Mouse (Mus musculus): ENCODE measurements around the gene Slc17a2. TPM values are rescaled to one million over a fixed set of nuclear protein-coding genes. Genes with fewer than 3 reads are reported as not detected.

Slc17a2 gene
- total RNA-seq, 2 experiments from 2014 or later = not detected

DNA sequence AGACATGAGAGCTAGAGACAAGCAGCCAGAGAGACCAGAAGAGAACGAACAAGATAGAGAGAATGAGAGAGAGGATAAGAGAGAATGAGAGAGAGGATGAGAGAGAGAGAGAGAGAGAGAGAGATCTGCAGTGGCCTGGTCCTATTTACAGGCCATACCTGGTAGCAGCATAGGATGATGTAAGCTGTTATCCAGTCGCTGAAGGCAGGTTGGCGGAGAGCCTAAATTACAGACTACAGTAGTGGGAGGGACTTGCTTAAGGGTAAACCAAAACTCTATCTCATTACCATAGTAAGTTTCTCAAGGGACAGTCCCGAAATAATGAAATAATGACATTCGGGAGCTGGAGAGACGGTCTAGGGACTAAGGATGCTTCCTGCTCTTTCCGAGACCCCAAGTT lies 60.6 kb downstream of the Slc17a2 start, which contains the start of gene Slc17a1:
Gene Slc17a1, plus strand, starts transcription at position 346 of the 400 bp plus-strand sequence.
- no peak for DNase-seq
- intact Hi-C loops (cut with DNase I; ENCODE audit: low total_unique reads) = no loop called here

DNA sequence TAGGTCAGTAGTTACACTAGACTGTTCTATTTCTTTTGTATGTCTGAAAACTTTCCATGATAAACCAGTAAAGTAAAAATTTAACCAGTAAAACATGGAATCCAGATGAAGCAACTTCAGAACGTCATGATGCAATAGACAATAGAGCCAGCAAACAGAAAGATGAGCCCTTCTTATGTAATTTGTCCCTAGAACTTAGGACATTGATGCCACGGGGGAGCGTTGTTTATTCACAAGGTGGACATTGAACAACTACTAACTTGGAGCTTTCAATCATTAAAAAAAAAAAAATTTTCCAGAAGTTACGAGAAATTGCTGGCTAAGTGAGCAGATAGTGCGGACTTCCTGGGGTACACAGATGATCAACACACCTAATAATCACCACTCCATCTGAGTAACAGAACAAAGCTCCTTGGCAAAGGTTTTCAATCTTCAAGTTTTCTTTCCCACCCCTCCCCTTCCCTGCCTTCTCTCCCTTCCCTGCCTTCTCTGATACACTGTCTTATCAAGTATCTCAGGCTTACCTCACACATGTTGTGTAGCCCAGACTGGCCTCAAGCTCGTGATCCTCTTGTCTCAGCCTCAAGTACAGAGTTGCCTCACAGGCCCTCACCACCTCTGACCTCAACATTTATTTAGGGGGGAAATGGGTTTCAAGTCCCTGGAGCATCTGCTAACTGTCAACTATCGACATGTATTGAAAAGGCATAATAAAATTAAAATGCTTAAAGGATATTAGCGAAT lies 62.2 kb downstream of the Slc17a2 start:
- intact Hi-C loops (cut with DNase I; ENCODE audit: low total_unique reads) = no loop called here

DNA sequence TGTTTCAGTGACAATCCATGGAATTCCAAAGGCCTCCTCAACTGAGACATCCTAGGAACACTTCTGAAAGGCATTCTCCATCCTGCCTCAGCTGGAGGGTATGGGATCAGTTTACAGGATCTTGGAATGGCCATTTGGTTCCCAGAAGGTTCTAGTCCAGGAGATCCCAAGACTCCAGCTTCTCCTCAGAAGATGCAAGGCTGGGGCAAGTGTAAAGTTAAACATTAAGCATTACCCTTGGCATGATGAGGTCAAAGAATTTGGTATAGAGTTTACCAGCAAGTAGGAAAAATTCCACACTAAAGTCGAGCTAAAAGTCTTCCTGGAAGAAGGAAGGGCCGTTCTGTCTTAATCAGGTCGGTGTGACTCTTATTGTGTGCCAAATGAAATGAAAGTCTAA lies 63.2 kb downstream of the Slc17a2 start:
- no peak for DNase-seq
- intact Hi-C loops (cut with DNase I; ENCODE audit: low total_unique reads) = no loop called here

More for the DNA sequence above, 62.2 kb downstream of the Slc17a2 start:
- DNase-seq = no peak

DNA sequence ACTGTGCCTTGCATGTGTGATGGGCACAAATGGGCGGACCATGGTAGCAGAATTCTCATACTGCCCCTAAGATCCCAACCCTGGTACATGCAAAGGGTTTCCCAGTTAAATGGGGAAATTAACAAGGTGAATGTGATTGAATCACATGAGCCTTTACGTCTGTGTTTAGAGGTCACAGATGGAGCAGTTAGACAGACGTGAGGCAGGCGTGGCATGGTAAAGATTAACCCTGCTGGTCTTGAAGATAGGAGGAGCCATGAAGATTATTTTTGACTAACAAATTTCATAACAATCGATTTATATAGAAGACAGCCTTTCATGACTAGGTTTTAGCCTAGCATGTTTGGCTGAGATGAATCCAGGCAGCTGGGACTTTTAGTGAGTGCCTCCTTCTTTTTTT lies 66.3 kb downstream of the Slc17a2 start:
- intact Hi-C loops (cut with DNase I; ENCODE audit: low total_unique reads) = no loop called here
- no peak for DNase-seq

Other genes starting within 250 kb of the Slc17a2 start
- gene Hist1h3e, start 244.6 kb upstream of the Slc17a2 start, total RNA-seq (2021) = 10 to 100 TPM; 54.8 to 55.8 TPM
- gene Hist1h2ae, start 235.8 kb upstream of the Slc17a2 start, total RNA-seq (2021) = 10 to 100 TPM; 15.2 to 16.6 TPM
- gene Hist1h2bg, start 235.6 kb upstream of the Slc17a2 start, total RNA-seq (2021) = 100 to 1,000 TPM; 102 to 113 TPM
- gene Hist1h2bf, start 232.8 kb upstream of the Slc17a2 start, total RNA-seq (2021) = 10 to 100 TPM; 47.0 to 49.6 TPM
- gene Hist1h2ad, start 232.6 kb upstream of the Slc17a2 start, total RNA-seq (2021) = 10 to 100 TPM; 13.9 to 14.8 TPM
- 10 to 100 TPM; 13.5 to 15.2 TPM for gene Hist1h3d, start 231.2 kb upstream of the Slc17a2 start, total RNA-seq (2021)
- 10 to 100 TPM; 88.4 to 95.8 TPM for gene Hist1h4d, start 225.4 kb upstream of the Slc17a2 start, total RNA-seq (2021)
- 10 to 100 TPM; 25.3 to 25.8 TPM for gene Hist1h2be, start 185.9 kb upstream of the Slc17a2 start, total RNA-seq (2021)
- gene Hist1h1e, start 184.4 kb upstream of the Slc17a2 start, total RNA-seq (2021) = 100 to 1,000 TPM in 1 of 2 experiments, 10 to 100 TPM in 1; 91.2 to 121 TPM
- gene Hist1h2ac, start 123.0 kb upstream of the Slc17a2 start, total RNA-seq (2021) = 1 to 10 TPM; 3.1 to 3.7 TPM
- 10 to 100 TPM; 75.5 to 80.0 TPM for gene Hist1h2bc, start 122.8 kb upstream of the Slc17a2 start, total RNA-seq (2021)
- not detected for gene Hist1h1t, start 111.2 kb upstream of the Slc17a2 start, total RNA-seq (2021)
- gene Hist1h4c, start 108.5 kb upstream of the Slc17a2 start, total RNA-seq (2021) = 10 to 100 TPM; 94.2 to 99.8 TPM
- gene Hfe, start 96.1 kb upstream of the Slc17a2 start, total RNA-seq (2021) = 10 to 100 TPM; 15.3 to 17.6 TPM
- 100 to 1,000 TPM; 258 to 269 TPM for gene Hist1h1c, start 68.2 kb upstream of the Slc17a2 start, total RNA-seq (2021)
- gene Hist1h3c, start 61.4 kb upstream of the Slc17a2 start, total RNA-seq (2021) = 10 to 100 TPM; 31.6 to 33.2 TPM
- 10 to 100 TPM; 42.8 to 44.6 TPM for gene Hist1h2bb, start 60.3 kb upstream of the Slc17a2 start, total RNA-seq (2021)
- gene Hist1h2ab, start 55.9 kb upstream of the Slc17a2 start, total RNA-seq (2021) = 10 to 100 TPM; 67.6 to 81.2 TPM
- gene Hist1h3b, start 54.7 kb upstream of the Slc17a2 start, total RNA-seq (2021) = 10 to 100 TPM; 86.8 to 91.4 TPM
- 10 to 100 TPM; 56.8 to 62.2 TPM for gene Hist1h4b, start 50.0 kb upstream of the Slc17a2 start, total RNA-seq (2021)
- 10 to 100 TPM; 55.4 to 68.5 TPM for gene Hist1h4a, start 45.8 kb upstream of the Slc17a2 start, total RNA-seq (2021)
- gene Hist1h3a, start 44.6 kb upstream of the Slc17a2 start, total RNA-seq (2021) = 10 to 100 TPM; 70.9 to 73.7 TPM
- gene Hist1h1a, start 43.3 kb upstream of the Slc17a2 start, total RNA-seq (2021) = 10 to 100 TPM; 45.7 to 47.5 TPM
- not detected for gene Trim38, start 37.1 kb upstream of the Slc17a2 start, total RNA-seq (2021)
- not detected for gene Slc17a3, start 32.4 kb downstream of the Slc17a2 start, total RNA-seq (2021)
- not detected for gene Slc17a1, start 60.8 kb downstream of the Slc17a2 start, total RNA-seq (2021)
- gene Slc17a4, start 108.0 kb downstream of the Slc17a2 start, total RNA-seq (2021) = not detected
- gene Hist1h2ba, start 127.2 kb downstream of the Slc17a2 start, total RNA-seq (2021) = not detected
- not detected for gene Hist1h2aa, start 127.5 kb downstream of the Slc17a2 start, total RNA-seq (2021)
- not detected for gene Scgn, start 184.2 kb downstream of the Slc17a2 start, total RNA-seq (2021)